Mouse (Mus musculus): ENCODE data around the gene Pomc.

DNA sequence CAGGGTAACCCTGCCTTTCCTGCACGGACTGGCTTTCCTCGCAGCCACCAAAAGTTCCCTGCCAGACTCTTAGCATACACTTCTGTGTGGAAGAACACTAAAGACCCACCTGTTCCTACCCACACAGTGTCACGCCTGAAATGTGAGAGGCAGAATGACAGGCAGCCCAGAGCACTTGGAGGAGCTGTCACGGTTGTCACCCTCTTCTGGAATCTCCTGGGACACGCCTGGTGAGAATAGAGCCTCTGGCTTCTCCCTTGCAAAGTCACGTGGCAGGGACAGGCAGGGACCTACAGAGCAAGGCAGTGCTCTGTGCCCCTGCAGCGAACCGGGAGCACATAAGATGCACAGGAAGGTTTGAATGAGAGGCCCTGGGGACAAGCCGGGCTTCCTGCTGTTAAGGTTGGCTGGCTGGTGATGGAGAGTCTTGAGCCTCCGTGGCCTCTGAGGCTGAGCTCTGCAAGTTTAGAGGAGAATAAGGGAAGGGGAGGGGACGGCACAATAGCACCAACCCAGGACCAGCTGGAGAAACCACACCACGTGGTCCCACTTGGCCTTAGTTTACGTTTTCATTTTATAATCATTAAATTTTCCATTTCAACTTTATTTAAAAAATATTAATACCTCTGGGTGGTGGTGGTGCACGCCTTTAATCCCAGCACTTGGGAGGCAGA lies 36.9 kb upstream of the Pomc start:
- TF ChIP-seq POLR2A (IDR thresholded peaks at IDR 0.05; ENCODE audit: insufficient read depth, low read depth, low read length) = no peak
- no peak for TF ChIP-seq CTCF (IDR thresholded peaks at IDR 0.05)
- no peak for TF ChIP-seq EP300 (IDR thresholded peaks at IDR 0.05; ENCODE audit: insufficient read depth, low read depth, low read length)
